Mouse (Mus musculus) inflammation-experienced regulatory T-cells, adult 6 months (primary cell): ENCODE data around the gene Colq. TPM values are rescaled to one million over a fixed set of nuclear protein-coding genes. Genes with fewer than 3 reads are reported as not detected.
A peak's percentile ranks its signal among the peaks of the same experiment; 100 is the strongest.

Experiments used
- ATAC-seq: one replicate; pipeline ENCODE4 v1.8.0; 2017
- polyA plus RNA-seq, 3 experiments: library from polyadenylated mRNA; unstranded; fragments of 100-300 nt; shearing (Covaris generic); gene quantifications; one replicate each; pipeline ENCODE4 v1.2.1; 2017

The Colq gene
- polyA plus RNA-seq, 3 experiments from 2014 or later, result 2.1 to 6.2 (median 3.5) TPM

- peak; percentile 25 for ATAC-seq
Measured at GRCm38 (mm10) chr14:31574903-31575665, 16.1 kb downstream of the Colq start.

GRCm38 (mm10) chr14:31572561-31573175 is 18.5 kb downstream of the Colq start:
- ATAC-seq, result no peak

DNA sequence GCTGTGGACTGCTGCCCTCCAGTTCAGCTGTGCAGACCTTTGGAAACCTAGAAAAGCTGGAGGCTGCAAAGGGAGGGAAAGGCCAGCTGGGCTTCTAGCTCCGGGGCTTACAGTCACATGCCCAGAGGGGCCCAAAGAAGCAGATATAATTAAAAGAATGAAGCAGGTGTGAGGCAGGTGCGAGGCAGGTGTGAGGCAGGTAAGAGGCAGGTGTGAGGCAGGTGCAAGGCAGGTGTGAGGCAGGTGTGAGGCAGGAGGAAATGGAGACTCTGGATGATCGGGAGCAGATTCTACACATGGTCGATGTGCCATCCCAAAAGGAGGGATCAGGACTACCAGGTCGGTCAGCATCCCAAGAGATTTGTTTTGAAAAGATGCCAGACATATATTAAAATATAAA is 19.7 kb downstream of the Colq start:
- no peak for ATAC-seq

- peak; percentile 43 for ATAC-seq
Measured at GRCm38 (mm10) chr14:31570131-31570951, 20.8 kb downstream of the Colq start.

- peak; percentile 61 for ATAC-seq
Measured at GRCm38 (mm10) chr14:31569151-31569631, 22.0 kb downstream of the Colq start.

GRCm38 (mm10) chr14:31565478-31566212 is 25.5 kb downstream of the Colq start:
- no peak for ATAC-seq

GRCm38 (mm10) chr14:31564452-31565179 is 26.5 kb downstream of the Colq start:
- ATAC-seq, result no peak

- ATAC-seq, result no peak
Measured at GRCm38 (mm10) chr14:31560886-31561285, 30.3 kb downstream of the Colq start.

GRCm38 (mm10) chr14:31559216-31559615 is 31.9 kb downstream of the Colq start:
- no peak for ATAC-seq

DNA sequence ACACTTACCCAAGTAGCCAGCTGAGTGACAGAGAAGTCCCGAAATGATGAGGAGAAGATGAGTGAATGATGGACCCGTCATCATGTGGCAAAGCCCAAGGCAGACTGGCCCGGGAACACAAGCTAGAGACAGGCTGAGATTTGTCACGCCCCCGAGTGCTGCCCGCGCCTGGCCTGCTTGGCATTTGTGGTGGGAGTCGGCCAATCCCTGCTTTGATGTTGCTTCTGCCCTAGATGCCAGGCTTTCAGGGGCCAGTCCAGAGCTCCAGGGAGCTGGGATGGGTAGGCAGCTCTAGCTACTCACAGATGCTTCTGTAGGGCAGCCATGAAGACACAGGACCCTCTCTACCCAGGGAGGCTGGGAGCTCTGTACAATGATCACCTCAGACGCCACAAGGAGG is 33.4 kb downstream of the Colq start:
- ATAC-seq, result no peak

GRCm38 (mm10) chr14:31557273-31557672 is 33.9 kb downstream of the Colq start:
- no peak for ATAC-seq

GRCm38 (mm10) chr14:31556526-31557260 is 34.5 kb downstream of the Colq start:
- ATAC-seq, result peak; percentile 18

GRCm38 (mm10) chr14:31555963-31556434 is 35.1 kb downstream of the Colq start:
- ATAC-seq, result peak; percentile 60

DNA sequence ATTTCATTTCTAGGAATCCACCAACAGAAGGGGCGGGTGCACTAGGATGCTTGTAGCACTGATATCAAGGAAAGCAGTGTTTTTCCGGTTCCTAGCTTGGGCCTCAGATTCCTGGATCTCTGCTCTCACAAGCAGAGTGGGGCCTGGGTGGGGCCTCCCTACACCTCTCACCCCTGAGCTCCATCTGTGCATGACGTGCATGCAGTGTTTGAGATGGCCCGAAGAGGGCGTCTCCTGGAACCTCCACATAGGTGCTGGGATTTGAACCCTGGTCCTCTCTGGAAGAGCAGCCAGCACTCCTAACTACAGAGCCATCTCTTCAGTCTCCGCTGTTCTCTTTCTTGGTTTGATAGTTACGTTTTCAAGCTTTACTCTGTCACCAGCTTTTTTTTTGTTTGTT is 36.1 kb downstream of the Colq start:
- ATAC-seq, result no peak

DNA sequence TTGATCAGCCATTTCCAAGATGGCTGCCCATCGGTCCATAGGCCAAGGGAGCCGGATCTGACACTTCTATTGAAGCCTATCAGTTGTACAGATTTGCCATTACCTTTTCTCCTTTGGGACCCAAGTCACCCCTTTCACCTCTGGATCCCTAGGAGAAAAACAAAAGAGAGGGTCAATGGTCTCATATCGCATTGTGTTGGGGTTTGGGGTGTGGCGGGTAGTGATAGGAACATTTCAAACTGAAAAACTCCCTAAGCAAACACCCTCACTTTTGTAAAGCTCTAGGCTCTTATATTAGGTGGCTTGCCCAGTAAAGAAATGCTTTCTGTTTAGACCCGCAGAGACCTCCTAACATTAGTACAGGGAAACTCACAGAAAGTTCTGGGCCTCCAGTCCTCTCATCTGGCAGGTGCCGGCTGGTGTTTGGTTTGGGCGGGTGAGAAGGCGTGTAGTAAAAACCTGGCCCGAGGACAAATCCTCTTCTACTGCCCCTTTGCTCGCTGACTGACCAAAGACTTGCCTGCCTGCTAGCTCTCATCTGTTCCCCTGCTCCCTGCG is 47.2 kb downstream of the Colq start:
- ATAC-seq, result no peak

GRCm38 (mm10) chr14:31537298-31537697 is 53.8 kb downstream of the Colq start:
- no peak for ATAC-seq

GRCm38 (mm10) chr14:31532656-31533055 is 58.5 kb downstream of the Colq start:
- no peak for ATAC-seq

DNA sequence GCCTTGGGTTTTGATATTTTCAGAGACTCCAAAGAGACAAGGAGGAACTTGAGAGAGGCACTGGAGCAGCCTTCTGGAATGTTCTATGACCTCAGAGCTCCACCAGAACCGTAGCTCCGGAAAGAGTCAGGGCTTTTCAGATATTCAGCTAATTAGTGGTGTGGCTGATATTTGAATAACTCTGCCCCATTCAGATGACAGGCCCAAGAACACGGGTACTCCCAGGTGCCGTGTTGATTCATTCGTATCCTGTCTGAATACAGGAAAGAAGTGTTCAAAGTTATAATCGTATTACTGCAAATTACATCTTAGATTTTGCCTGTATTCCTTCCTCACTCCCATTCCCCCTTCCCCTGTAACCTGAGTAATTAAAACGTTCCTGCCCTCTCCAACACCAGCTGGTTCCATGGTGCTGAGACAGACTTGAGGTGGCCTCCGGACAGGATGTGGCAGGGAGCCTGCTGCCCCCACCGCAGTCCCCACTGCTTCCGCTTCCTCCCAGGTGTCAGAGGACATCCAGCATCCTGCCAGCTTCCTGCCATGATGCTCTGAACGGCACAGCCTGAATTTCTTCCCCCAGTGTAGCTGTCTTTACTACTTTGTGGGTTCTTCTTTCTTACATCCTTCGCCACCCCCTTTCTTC is 59.5 kb downstream of the Colq start:
- peak; percentile 96 for ATAC-seq

DNA sequence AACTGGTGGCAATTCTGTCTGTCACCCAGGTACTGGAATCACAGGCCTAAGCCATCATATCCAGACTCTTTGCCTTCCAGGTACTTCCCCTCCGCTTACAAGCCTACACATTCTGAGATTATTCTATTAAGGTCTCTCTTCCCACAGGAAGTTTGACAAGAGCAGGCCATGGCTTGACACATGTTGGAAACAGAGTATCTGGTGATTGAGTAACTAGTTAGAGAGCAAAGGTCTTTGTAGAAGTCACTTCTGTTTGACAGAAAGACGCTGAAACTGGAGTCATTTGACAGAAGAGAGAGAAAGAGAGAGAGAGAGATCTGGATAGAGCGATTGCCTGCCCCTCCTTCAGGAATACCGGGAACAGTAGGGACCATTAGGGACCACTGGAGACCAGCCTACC is 60.3 kb downstream of the Colq start:
- ATAC-seq, result no peak
